Mouse (Mus musculus): Measurements from ENCODE around the gene Fam83e. TPM values are rescaled to one million over a fixed set of nuclear protein-coding genes. Genes with fewer than 3 reads are reported as not detected.
A peak's percentile ranks its signal among the peaks of the same experiment; 100 is the strongest.

The Fam83e gene
- polyA plus RNA-seq, 1 experiment from 2014 or later: 1.6 TPM

DNA sequence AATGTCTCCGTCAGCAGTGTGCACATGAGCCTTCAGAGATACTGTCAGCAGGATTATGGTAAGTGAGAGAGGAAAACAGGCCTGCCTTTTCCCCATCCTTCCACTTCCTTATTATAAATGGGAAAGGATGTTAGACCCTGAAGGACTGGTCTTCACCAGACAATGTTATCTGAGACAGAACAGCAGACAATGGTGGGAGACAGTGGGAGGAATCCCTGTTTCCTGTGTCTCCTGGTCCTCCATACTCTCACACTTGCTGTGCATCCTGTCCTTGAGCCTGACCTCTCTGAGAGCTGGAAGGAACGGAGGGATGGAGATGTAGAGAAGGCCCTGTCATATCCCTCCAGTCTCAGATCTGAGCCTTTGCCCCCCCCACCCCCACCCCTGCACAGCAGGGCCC lies 28.6 kb upstream of the Fam83e start:
- no peaks in the 10 kb centered on the region for H3K9me3 ChIP-seq
- 69% methylated on average over 2 of the region's 2 CpGs for WGBS
- peaks cover 47% of the 10 kb centered on the region for H3K4me1 ChIP-seq (replicated peaks)
- peaks cover 59% of the 10 kb centered on the region for H3K27me3 ChIP-seq (ENCODE audit: insufficient read depth, poor library complexity, severe bottlenecking)
- no peak for DNase-seq (ENCODE audit: low spot score)
- H3K4me3 ChIP-seq: no peak overlapping the region
- no peaks in the 10 kb centered on the region for H3K36me3 ChIP-seq
- H3K27ac ChIP-seq: 0 out of 2 replicates have a peak overlapping the region, but pooled peaks have one; percentile 31

- H3K4me3 ChIP-seq: no peak within 1 kb of the TSS
- no peaks in the 10 kb centered on the region for H3K9me3 ChIP-seq
- DNase-seq (ENCODE audit: low spot score): no peak
- peaks cover 44% of the 10 kb centered on the region for H3K4me1 ChIP-seq (replicated peaks)
- H3K36me3 ChIP-seq: no peaks in the 10 kb centered on the region
- 87% methylated on average over 50 of the region's 50 CpGs for WGBS
- H3K27ac ChIP-seq: peak within 1 kb of the TSS; percentile 73
- H3K27me3 ChIP-seq (ENCODE audit: insufficient read depth, poor library complexity, severe bottlenecking): peaks cover 71% of the 10 kb centered on the region
These were observed 27.0 kb upstream of the Fam83e start, which contains the start of gene Sec1 for GRCm38 (mm10) chr7:45693921-45694591. Sec1 (minus strand) TSS chr7:45694402.

- peak overlapping the region; percentile 18; the same call in 1 of the 2 replicates for H3K27ac ChIP-seq
- peak; percentile 59 for DNase-seq (ENCODE audit: low spot score)
These were observed 25.9 kb upstream of the Fam83e start for GRCm38 (mm10) chr7:45695098-45695497.

DNA sequence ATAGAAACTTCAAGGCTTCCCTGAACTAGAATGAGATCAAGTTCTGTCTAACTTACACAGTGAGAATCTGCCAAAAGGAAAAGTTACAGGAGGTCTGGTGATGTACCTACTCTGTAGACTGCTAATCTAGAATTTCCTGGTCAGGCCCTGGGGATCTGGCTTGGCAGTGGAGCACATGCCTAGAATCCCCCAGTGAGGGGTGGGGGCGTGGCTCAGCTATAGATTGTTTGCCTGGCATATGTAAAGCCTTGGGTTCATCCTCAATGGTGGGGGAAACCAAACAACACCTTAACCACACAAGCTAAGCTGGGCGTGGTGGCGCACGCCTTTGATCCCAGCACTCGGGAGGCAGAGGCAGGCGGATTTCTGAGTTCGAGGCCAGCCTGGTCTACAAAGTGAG lies 23.1 kb upstream of the Fam83e start:
- peaks cover 66% of the 10 kb centered on the region for H3K27me3 ChIP-seq (ENCODE audit: insufficient read depth, poor library complexity, severe bottlenecking)
- peaks cover 55% of the 10 kb centered on the region for H3K4me1 ChIP-seq (replicated peaks)
- DNase-seq (ENCODE audit: low spot score): no peak
- no peaks in the 10 kb centered on the region for H3K36me3 ChIP-seq
- no peaks in the 10 kb centered on the region for H3K9me3 ChIP-seq
- H3K27ac ChIP-seq: no peak overlapping the region
- 78% methylated on average over 7 of the region's 7 CpGs for WGBS
- H3K4me3 ChIP-seq: no peak overlapping the region

More at GRCm38 (mm10) chr7:45695098-45695497, 25.9 kb upstream of the Fam83e start:
- Histone ChIP-seq H3K4me1 (replicated peaks) (peaks cover 47% of the 10 kb centered on the region), H3K27me3 (ENCODE audit: insufficient read depth, poor library complexity, severe bottlenecking) (peaks cover 73% of the 10 kb centered on the region), H3K9me3 (no peaks in the 10 kb centered on the region), H3K4me3 (no peak overlapping the region), H3K36me3 (no peaks in the 10 kb centered on the region)
- WGBS: 13% methylated on average over 6 of the region's 6 CpGs

DNA sequence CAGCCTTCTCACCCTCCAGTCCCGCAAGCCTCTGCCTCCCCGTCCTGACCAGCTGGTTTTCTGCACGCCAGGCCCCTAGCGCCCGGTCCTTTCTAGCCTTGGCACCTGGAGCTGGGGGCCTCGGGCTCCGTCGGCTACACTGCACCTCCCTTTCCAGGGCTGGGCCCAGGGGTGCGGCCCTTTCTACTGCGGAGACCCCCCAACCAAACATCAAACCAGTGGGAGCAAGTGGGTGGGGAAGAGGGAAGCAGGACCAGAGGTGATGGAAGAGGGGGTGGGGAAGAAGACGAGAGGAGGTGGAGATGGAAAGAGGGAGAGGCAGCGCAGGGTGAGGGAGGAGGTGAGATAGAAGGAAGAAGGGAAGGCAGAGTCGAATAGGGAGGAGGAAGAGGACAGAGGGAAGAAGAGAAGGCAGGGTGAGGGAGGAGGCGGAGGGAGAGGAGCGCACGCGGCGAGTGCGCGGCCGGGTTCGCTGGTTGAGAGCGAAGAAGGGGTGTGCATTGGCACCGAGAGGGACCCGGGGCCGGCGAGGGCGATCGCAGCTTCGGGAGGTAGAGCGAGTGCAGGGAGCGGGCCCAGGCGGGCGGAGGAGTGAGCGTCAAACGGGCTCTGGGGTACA lies 21.4 kb upstream of the Fam83e start, which contains the start of gene Car11:
Gene Car11 (plus strand): TSS at position 321 of the 619 bp plus-strand sequence.
- Histone ChIP-seq H3K4me1 (replicated peaks) (peaks cover 53% of the 10 kb centered on the region), H3K27ac (peak within 1 kb of the TSS; percentile 78), H3K4me3 (peak within 1 kb of the TSS; percentile 56), H3K9me3 (no peaks in the 10 kb centered on the region), H3K36me3 (no peaks in the 10 kb centered on the region), H3K27me3 (ENCODE audit: insufficient read depth, poor library complexity, severe bottlenecking) (peaks cover 52% of the 10 kb centered on the region)
- WGBS: under 1% methylated on average over 36 of the region's 36 CpGs
- no peak for DNase-seq (ENCODE audit: low spot score)

GRCm38 (mm10) chr7:45700301-45701015 lies 20.6 kb upstream of the Fam83e start:
- Histone ChIP-seq H3K4me1 (replicated peaks) (peaks cover 49% of the 10 kb centered on the region), H3K27ac (peak overlapping the region; percentile 78), H3K4me3 (peak overlapping the region; percentile 56), H3K27me3 (ENCODE audit: insufficient read depth, poor library complexity, severe bottlenecking) (peaks cover 49% of the 10 kb centered on the region), H3K36me3 (no peaks in the 10 kb centered on the region), H3K9me3 (no peaks in the 10 kb centered on the region)
- under 1% methylated on average over 20 of the region's 20 CpGs for WGBS
- DNase-seq (ENCODE audit: low spot score): peak; percentile 73

GRCm38 (mm10) chr7:45701072-45701471 lies 19.9 kb upstream of the Fam83e start:
- no peaks in the 10 kb centered on the region for H3K36me3 ChIP-seq
- no peaks in the 10 kb centered on the region for H3K9me3 ChIP-seq
- no peak for DNase-seq (ENCODE audit: low spot score)
- H3K4me3 ChIP-seq: peak overlapping the region; percentile 56
- peaks cover 52% of the 10 kb centered on the region for H3K4me1 ChIP-seq (replicated peaks)
- peaks cover 44% of the 10 kb centered on the region for H3K27me3 ChIP-seq (ENCODE audit: insufficient read depth, poor library complexity, severe bottlenecking)
- peak overlapping the region; percentile 78 for H3K27ac ChIP-seq
- WGBS: 34% methylated on average over 11 of the region's 11 CpGs

DNA sequence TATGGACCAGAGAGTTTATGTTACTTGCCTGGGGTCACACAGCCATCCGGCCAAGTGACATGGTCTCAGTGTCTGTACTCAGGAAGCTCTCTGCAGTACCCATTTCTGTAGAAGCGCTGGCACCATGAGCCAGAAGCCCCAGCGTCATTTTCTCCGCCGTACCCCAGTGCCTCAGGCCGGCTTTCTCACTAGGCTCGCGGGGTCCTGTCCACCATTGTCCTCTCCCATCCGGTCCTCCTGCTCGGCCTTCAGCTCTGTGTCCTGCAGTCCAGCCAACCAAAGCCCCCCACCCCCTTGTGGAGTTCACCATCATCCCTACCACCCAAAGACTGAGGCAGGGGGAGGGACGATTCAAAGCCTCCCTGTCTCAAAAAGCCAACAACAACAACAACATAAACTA lies 19.4 kb upstream of the Fam83e start:
- peaks cover 57% of the 10 kb centered on the region for H3K4me1 ChIP-seq (replicated peaks)
- no peaks in the 10 kb centered on the region for H3K9me3 ChIP-seq
- peak overlapping the region; percentile 56; the same call in 1 of the 2 replicates for H3K4me3 ChIP-seq
- H3K36me3 ChIP-seq: no peaks in the 10 kb centered on the region
- no peak overlapping the region for H3K27ac ChIP-seq
- WGBS: 86% methylated on average over 11 of the region's 11 CpGs
- DNase-seq (ENCODE audit: low spot score): no peak
- peaks cover 41% of the 10 kb centered on the region for H3K27me3 ChIP-seq (ENCODE audit: insufficient read depth, poor library complexity, severe bottlenecking)

- H3K36me3 ChIP-seq: no peaks in the 10 kb centered on the region
- H3K9me3 ChIP-seq: no peaks in the 10 kb centered on the region
- DNase-seq (ENCODE audit: low spot score): no peak
- 92% methylated on average over 11 of the region's 11 CpGs for WGBS
- H3K4me3 ChIP-seq: no peak overlapping the region
- no peak overlapping the region for H3K27ac ChIP-seq
- H3K4me1 ChIP-seq (replicated peaks): peaks cover 64% of the 10 kb centered on the region
- peaks cover 41% of the 10 kb centered on the region for H3K27me3 ChIP-seq (ENCODE audit: insufficient read depth, poor library complexity, severe bottlenecking)
These were observed 18.7 kb upstream of the Fam83e start for GRCm38 (mm10) chr7:45702316-45702715.

DNA sequence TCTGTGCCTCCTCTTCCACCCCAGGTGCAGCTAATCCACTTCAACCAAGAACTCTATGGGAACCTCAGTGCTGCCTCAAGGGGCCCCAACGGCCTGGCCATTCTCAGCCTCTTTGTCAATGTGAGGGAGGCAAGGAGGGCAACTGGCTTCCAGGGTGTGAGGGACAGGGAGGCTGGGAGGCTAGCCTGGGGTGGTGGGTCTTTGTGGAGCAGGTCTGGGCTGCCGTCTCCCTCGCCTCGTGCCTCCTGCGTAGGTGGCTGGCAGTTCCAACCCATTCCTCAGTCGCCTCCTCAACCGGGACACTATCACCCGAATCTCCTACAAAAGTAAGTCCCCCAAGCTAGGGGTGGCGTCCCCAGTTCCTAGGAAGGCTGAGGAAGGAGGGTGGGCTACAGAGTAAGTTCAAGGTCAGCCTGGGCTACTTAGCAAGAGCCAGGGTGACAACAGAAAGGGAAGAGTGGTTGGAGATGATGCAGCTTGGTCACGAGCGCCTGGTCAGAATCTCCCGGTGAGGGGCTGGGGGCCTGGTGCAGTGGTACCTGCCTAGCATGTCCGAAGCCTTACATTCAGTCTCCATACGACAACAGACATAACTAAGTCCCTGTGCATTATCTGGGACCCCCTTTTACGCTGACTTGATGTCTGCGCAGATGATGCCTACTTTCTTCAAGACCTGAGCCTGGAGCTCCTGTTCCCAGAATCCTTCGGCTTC lies 18.0 kb upstream of the Fam83e start:
- Histone ChIP-seq H3K27me3 (ENCODE audit: insufficient read depth, poor library complexity, severe bottlenecking) (peaks cover 38% of the 10 kb centered on the region), H3K9me3 (no peaks in the 10 kb centered on the region), H3K4me3 (peak overlapping the region; percentile 79), H3K27ac (peak overlapping the region; percentile 91), H3K36me3 (no peaks in the 10 kb centered on the region), H3K4me1 (replicated peaks) (peaks cover 71% of the 10 kb centered on the region)
- DNase-seq (ENCODE audit: low spot score): no peak
- WGBS: 90% methylated on average over 17 of the region's 17 CpGs

GRCm38 (mm10) chr7:45703521-45704033 lies 17.4 kb upstream of the Fam83e start:
- Histone ChIP-seq H3K4me3 (peak overlapping the region; percentile 79), H3K27me3 (ENCODE audit: insufficient read depth, poor library complexity, severe bottlenecking) (peaks cover 32% of the 10 kb centered on the region), H3K9me3 (no peaks in the 10 kb centered on the region), H3K4me1 (replicated peaks) (peaks cover 77% of the 10 kb centered on the region), H3K36me3 (no peaks in the 10 kb centered on the region), H3K27ac (peak overlapping the region; percentile 91)
- 47% methylated on average over 12 of the region's 12 CpGs for WGBS
- DNase-seq (ENCODE audit: low spot score): no peak

DNA sequence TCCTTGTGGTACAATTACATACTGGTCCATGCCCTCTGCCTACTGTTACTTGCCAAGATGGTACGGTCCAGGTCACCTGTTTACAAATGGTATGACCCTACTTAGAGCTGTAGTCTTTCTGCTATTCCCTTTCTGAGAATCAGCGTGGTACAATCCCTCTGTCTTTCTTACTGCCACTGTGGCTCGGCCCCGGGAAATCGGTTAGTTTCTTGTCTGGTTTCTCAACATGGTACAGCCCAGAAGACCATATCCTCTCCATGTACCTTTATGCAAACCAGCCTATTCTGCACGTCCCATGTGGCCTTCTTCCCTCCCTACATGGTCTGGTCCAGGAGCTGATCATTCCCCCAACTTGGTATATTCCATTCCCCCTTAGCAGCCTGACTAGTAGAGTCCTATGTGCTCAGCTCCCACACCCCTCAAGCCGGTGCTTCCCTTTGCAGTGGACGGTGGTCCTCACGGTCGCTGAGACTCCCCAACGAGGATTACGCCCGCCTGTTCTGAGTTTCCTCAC lies 16.9 kb upstream of the Fam83e start:
- peak; percentile 77 for DNase-seq (ENCODE audit: low spot score)
- Histone ChIP-seq H3K9me3 (no peaks in the 10 kb centered on the region), H3K4me1 (replicated peaks) (peaks cover 81% of the 10 kb centered on the region), H3K27me3 (ENCODE audit: insufficient read depth, poor library complexity, severe bottlenecking) (peaks cover 26% of the 10 kb centered on the region), H3K4me3 (peak overlapping the region; percentile 79), H3K36me3 (no peaks in the 10 kb centered on the region), H3K27ac (peak overlapping the region; percentile 91)
- WGBS: under 1% methylated on average over 13 of the region's 13 CpGs

Data from hindbrain, embryonic 10.5 days (tissue).